Mouse (Mus musculus) adrenal gland, adult (tissue): ENCODE measurements around the gene Gtf3c2.

Experiments used
- DNase-seq, 2 experiments: peaks; one replicate each; pipeline ENCODE4 v3.0.0; 2022 to 2023; ENCODE audit warnings: low spot score in 1 of 2; ENCODE audit not compliant: inconsistent age in 2 of 2

The Gtf3c2 gene

DNA sequence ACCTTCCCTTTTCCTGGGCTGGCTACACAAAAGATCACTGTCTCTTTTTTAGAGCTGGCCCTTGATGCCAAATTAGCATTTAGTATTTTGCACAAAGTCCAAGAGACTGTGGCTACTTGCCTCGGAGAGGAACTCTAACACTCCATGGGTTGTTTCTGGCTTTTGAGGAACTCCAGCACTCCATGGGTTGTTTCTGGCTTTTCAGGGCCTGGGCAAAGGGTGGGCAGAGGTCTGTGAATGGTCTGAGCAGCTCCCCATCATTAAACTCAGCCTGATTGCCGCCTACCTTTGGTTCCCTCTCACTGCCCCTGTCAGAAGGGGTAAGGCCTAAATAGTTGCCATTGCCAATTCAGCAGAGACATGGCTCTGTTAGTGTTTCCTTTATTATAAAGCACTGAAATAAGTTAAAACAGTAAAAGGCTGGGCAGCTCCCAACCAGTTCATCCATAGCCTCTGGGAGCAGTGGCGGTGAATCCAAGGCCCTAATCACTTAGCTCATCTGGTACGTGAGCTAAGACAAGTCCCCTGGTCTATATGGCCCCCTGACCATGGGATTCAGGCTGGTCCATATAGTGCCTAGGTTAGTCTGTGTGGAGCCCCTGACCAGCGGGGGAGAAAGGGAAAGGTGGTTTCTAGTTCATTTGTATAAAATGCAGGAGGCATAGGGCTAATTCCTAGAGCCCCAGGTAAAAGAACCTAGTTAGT lies 18.8 kb upstream of the Gtf3c2 start:
- DNase-seq, result peak in 1 of 2 experiments; percentile 57

DNA sequence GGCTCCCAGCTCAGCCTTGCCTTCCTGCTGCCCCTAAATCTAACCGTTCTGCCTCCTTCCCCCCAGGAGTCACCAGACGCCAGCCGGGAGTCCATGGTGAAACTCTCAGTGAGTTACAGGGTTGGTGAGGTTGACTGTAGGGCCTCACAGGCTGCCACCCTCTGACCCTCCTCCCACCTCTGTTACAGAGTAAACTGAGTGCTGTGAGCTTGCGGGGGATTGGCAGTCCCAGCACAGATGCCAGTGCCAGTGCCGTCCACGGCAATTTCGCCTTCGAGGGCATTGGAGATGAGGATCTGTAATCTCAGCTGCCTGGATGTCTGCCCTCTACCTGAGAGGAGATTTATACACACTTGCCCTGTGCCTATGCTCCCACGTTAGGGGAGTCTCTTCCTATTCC lies 18.2 kb upstream of the Gtf3c2 start:
- DNase-seq, result peak in 1 of 2 experiments; percentile 59

DNA sequence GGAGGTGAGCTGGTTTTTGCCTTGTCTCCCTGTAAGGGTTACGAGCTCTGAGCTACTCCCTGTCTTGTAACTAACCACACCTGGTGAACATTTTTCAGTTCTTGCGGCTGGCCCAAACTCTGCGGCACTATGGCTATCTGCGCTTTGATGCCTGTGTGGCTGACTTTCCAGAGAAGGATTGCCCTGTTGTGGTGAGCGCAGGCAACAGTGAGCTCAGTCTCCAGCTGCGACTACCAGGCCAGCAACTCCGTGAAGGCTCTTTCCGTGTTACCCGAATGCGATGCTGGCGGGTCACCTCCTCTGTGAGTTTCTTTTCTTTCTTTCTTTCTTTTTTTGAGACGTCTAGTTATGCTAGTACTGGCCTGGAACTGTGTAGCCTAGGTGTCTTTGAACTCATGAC lies 17.1 kb upstream of the Gtf3c2 start:
- no peak for DNase-seq

DNA sequence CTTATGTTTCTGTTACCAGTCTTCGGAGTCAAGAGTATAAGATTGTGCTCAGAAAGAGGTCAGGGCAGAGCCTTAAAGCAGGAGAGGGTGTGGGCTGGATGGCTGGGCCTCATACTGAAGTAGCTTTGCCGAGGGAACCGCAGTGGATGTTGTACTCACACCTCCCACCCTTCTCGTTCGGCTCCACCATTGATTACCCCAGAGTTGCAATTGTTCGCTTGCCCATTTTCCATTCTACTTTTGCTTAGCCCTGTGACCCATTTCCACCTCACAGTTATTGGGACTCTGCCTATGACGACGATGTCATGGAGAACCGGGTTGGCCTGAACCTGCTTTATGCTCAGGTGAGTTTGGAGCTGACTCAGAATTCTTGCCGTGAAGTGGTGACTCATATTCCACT lies 16.3 kb upstream of the Gtf3c2 start:
- no peak for DNase-seq

DNA sequence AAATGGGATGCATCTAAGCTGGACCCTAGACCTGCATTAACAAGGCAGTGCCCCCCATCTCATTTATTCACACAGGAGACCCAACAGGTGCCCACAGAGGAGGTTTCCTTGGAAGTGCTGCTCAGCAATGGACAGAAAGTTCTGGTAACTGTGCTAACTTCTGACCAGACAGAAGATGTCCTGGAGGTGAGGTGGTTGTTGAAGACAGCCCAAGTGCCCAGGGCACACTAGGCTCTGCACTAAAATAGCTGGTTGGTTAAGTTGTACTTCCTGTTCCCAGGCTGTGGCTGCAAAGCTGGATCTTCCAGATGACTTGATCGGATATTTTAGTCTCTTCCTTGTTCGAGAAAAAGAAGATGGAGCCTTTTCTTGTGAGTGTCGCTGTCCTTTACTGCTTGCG lies 15.7 kb upstream of the Gtf3c2 start:
- no peak for DNase-seq

DNA sequence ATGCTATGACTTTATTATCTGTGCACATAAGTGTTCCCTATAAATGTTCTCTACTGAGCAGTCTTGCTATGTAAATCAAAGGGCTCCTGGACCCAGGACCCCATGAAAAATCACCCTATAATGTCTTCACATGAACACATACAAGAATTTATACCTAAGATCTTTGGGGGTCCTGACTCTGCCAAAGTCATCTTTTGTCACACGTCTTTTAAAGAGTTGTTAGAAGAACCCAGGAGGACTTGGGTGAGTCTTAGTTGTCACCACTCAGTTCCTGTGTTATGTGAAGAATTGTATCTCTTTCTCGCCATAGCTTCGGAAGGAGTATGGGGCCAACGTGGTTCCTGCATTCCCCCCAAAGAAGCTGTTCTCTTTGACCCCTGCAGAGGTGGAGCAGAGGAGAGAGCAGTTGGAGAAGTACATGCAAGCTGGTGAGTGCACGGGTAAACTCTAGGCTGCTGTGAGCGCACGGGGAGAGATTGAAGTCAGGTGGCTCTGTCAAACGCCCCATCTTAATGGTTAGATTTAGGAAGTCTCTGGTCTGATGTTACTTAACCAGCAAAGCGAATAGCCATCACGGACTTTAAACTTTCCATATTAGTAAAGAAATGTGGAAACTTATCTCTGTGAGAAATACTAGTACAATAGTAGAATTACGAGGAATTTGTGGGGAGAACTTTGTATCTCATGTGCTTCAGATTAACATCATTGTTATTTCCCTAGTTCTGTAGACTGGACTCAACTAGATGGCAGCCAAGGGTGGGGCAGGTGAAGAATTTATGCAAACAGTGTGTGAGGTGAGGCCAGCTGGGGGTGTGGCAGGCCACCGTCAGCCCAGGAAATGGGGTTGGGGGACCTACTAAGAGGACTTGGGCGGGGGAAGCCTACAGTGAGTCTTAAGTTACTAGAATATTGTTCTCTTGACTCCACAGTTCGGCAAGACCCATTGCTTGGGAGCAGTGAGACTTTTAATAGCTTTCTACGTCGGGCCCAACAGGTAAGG lies 14.8 kb upstream of the Gtf3c2 start:
- DNase-seq, result no peak

DNA sequence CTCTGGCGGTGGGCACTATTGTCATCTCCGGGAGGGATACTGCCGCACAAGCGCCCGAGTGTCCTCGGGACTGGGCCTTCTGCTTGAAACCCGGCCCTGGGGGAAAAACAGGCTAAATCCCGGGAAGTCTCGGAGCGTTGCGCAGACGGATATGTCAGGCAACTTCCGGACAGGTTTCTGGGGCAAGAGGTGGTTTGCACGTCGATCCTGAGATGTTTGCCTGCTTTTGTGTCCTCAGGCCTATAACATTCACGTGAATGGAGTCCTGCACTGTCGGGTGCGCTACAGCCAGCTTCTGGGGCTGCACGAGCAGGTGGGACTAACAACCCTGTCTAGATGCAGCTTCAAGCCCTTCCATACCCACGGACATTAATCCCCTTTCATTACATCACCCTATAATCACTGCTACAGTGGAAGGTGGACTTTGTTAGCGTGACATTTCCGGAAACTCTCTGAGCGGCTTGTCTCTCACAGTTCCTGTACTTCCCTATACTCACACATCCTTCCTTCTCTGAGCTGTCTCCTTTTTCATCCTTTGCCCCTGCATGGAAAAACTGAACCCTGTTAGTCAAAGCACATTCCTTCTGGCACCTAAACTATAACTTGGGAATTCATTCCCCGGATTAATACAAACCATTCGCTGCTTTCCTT lies 13.8 kb upstream of the Gtf3c2 start:
- DNase-seq, result no peak

DNA sequence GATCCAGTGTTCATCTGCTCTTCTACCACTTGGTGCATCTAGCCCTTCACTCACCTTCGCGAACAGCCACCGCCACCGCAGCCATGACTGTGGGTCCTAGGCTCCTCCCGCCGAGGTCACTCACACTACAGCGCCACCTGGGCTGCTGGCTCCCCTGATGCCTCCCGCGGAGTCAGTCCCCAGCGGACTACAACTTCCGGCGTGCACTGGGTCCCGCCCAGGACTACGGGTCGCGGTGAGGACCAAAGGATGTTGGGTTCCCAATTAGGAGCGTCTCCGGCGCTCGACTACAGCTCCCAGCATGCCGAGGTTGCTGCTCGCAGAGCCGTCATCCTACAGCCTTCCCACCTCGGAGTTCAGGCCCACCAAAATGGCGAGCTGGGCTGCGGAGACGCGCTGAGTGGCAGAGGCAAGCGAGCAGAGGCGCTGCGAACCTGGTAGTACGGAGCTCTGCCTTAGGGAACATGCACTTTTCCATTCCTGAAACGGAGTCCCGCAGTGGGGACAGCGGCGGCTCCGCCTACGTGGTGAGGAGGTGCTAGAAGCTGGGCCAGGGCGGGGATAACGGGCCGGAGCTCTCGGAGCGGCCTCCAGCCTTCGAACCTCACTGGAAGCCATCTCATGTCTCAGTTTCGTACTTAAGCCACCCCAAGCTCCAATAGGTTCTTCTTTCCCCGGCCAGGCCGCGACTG lies 13.1 kb upstream of the Gtf3c2 start, which contains the start of the genes Snx17 and Eif2b4:
Snx17 (plus strand) TSS at position 289 of the 692 bp plus-strand sequence.
Eif2b4 (minus strand) TSS at position 492 of the 692 bp plus-strand sequence.
- DNase-seq, result peak; percentile 99 to 100

DNA sequence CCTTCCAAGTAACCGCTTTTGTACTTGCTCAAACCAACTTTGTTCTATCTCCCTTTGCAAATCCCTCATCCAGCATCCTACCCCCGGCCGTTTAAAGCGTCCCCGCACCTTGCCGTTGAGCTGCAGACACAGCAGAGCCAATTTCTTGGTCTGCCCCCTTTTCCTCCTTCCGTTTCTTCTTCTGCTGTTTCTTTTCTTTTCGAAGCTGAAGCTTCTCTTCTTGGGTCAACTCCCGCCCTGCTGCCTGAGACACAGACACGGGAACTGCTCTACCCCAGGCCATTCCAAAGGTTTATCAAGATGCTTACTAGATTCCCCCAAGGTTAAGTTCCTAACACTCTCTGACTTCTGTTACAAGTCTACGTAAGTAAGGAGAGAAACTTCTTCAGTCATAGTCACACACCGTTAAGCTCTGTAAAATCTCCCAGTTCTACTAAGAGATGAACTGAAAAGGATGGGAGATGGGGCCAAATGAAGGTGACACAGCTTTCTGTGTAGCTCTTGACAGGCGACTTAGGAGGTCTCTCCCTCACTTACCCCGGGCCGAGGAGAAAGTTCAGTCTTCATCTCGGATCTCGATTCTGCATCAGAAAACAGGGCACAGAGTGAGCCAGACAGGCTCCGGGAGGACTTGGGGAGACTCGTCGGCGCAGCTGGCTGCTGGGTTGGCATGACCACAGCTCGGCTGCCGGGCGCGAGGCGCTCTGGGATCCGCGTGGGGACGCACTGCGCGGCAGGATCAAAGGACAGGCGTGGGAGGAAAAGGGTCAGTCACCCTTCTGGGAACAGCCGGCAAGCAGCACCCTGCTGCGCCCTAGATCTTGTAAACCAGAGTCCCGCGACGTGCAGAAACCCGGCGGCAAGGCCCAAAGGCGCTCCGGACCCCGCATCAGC lies 12.3 kb upstream of the Gtf3c2 start:
- no peak for DNase-seq

DNA sequence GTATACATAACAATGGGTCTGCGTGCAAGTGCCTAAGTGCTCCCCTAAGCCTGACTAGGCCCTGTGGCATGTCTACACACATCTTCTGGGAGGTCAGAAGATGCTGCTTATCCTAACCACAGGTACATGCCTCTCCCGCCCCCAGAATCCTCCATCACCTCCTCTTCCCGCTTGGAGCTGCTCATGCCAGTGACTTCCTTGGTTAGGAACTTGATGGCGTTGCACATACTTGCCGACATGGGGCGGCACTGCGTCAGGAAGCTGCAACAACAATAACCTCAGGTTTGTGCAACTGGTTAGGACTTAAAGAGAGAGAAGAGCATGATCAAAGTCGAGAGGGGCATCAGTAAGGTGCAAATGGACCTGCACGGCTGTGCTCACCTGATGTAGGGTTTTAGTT lies 10.3 kb upstream of the Gtf3c2 start:
- no peak for DNase-seq

DNA sequence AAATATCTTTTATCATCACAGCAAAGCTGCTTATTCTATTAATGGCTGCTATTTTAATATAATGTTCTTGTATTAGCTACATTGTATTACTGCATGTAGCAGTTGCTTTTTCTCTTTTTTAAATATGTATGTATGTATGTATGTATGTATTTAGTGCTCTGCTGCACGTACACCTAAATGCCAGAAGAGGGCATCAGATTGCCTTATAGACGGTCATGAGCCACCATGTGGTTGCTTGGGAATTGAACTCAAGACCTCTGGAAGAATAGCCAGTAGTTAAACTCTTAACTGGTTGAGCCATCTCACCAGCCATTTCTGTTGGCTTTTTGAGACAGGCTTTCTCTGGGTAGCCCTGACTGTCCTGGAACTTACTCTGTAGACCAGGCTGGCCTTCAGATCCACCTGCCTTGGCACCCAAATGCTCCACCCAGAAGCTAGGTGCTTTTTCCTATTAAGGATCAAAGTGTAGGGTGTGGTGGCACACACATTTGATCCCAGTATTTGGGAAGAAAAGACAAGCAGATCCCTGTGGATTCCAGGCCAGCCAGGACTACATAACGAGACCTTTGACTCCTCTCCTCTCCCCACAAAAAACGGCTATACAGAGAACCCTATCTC lies 8.4 kb upstream of the Gtf3c2 start:
- no peak for DNase-seq

DNA sequence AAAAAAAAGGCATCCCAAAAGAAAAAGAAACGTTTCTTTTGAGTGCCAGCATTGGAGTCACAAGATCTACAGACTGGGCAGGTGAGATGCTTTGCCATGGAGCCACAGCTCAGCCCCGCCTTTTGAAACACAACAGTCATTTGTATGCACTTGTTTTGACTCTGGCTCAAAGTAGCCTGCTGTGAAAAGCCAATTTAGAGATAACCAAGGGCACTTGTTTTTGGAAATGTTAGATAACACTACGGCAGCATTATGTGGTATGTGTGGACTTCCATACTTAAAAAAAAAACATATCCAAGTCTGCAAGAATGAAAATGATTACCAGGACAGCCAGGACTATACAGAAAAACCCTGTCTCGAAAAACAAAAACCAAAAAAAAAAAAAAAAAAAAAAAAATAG lies 3.7 kb upstream of the Gtf3c2 start:
- no peak for DNase-seq

DNA sequence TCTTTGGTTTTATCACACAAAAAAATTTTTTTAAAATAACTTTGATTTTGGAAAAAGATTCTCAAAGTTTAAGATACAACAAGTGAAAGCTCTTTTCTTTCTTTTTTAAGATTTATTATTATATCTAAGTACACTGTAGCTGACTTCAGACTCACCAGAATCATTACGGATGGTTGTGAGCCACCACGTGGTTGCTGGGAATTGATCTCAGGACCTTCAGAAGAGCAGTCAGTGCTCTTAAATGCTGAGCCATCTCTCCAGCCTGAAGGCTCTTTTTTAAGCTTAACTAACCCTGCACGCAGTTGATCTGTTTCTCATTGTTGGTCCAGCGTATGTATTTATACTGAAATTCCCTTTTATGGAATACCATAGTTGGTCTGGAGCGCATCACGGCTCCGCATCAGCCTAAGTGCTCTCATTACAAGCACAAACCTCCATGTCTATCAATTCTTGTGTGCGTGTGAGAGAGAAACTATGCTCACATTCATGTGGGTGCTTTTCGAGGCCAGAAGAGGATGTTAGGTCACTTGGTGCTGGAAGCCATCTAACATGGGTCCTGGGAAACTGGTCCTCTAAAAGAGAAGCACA lies 1.3 kb upstream of the Gtf3c2 start:
- no peak for DNase-seq

DNA sequence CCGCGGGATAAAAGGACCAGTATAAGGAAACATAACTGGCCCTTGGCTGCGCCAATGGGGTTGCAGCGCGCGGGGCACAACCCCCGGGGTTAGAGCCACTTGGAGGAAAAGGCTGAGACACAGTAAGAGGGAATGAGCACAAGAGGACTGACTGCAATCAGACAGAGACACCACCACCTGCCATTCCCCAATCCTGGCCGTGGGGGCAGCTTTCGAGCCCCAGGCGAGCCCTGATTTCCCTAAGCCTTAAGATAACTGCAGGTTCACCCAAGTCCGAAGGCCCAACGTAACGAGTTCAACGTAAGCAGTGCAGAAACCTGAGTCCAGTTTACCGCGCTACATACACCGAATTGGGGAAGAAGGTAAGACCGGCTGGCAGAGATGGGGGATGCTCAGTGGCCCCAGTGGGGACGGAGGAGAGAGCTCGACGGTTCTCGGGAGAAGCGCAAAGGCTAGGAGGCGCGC lies 611 bp downstream of the Gtf3c2 start:
- DNase-seq, result no peak

DNA sequence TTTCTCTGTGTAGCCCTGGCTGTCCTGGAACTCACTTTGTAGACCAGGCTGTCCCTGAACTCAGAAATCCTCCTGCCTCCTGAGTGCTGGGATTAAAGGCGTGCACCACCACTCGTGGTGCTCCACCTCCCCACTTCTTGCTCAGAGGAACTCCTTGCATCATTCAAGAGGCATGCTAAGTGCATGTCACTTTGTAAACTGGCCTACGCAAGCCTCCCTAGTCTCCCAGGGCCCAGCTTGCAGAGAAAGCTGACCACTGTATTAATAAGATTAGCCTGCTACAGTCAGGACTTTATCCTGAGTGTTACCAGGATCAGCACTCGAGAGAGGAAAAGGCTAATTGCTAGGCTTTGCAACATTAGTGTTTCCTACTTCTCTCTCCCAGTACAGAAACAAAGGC lies 11.3 kb downstream of the Gtf3c2 start:
- no peak for DNase-seq

DNA sequence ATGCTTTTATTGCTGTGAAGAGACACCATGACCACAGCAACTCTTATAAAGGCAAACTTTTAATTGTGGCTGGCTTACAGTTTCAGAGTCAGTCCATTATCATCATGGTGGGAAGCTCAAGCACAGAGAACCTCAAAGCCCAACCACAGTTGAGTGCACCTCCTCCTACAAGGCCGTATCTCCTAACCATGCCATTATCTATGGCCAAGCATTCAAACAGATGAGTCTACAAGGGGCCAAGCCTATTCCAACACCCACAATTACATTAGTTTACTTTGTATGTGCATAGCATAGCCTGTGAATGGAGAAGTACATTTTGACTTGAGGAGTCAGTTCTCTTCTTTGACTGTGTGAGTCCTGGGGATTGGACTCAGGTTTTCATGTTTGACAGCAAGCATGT lies 15.1 kb downstream of the Gtf3c2 start:
- no peak for DNase-seq

DNA sequence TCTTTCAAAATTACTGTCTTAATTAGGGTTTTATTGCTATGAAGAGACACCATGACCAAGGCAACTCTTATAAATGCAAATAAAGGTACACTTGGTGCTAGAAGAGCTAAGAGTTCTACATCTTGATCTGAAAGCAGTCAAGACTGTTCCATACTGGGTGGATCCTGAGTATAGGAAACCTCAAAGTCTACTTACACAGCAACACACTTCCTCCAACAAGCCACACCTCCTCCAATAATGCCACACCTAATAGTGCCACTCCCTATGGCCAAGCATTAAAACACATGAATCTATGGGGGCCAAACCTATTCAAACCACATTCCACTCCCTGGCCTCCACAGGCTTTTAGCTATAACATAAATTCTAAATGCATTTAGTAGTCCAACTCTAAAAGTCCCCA lies 17.5 kb downstream of the Gtf3c2 start:
- DNase-seq, result no peak

DNA sequence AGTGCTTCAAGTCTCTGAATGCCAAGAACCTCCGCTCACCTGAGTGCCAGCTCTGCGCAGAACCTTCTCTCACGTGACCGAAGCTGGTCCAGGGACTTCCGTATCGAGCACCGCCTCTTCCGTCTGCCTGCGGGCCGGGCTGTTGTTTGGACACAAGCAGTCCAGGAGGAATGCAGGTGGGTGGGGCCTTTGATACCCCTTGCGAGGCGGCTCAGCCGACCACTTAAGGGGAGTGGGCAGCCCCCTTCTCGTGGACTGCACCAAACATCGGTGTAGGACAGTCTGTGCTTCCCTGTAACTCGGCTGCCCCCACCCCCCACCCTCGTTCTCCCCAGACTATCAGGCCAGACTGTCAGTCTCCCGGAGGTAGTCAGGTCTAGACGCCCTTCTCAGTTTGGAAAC lies 25.8 kb downstream of the Gtf3c2 start, which contains the start of gene Mpv17:
Mpv17 (minus strand) TSS at position 100 of the 402 bp plus-strand sequence.
- DNase-seq, result peak; percentile 87 to 95
